Mouse (Mus musculus): Measurements from ENCODE around the gene Pxt1. TPM values are rescaled to one million over a fixed set of nuclear protein-coding genes. Genes with fewer than 3 reads are reported as not detected.

Pxt1 gene
- polyA plus RNA-seq, 1 experiment from 2014 or later = not detected

GRCm38 (mm10) chr17:28926866-28927635, 16.6 kb downstream of the Pxt1 start:
- H3K36me3 ChIP-seq (ENCODE audit: control insufficient read depth, insufficient read depth, low read length) = no peaks in the 10 kb centered on the region
- 49% methylated on average over 15 of the region's 15 CpGs for WGBS
- no peak overlapping the region for H3K27ac ChIP-seq (replicated peaks; ENCODE audit: low read depth, low read length)
- no peak overlapping the region for H3K4me2 ChIP-seq (ENCODE audit: low read length)
- no peak overlapping the region for H3K4me3 ChIP-seq (replicated peaks; ENCODE audit: low read depth, low read length)
- no peaks in the 10 kb centered on the region for H3K9me3 ChIP-seq (ENCODE audit: control insufficient read depth, low read length)
- DNase-seq = peak; percentile 69
- no peak overlapping the region for H3K9ac ChIP-seq (replicated peaks; ENCODE audit: low read length)
- H3K4me1 ChIP-seq (ENCODE audit: control insufficient read depth, insufficient read depth, low read length) = peaks cover 9% of the 10 kb centered on the region; the same call in 1 of the 2 replicates
- H3K27me3 ChIP-seq (ENCODE audit: control insufficient read depth, insufficient read depth, low read length) = no peaks in the 10 kb centered on the region
- no peak for ATAC-seq (ENCODE audit: low FRiP score, low TSS enrichment)

GRCm38 (mm10) chr17:28926380-28926779, 17.3 kb downstream of the Pxt1 start:
- peaks cover 9% of the 10 kb centered on the region; the same call in 1 of the 2 replicates for H3K4me1 ChIP-seq (ENCODE audit: control insufficient read depth, insufficient read depth, low read length)

GRCm38 (mm10) chr17:28924957-28925595, 18.6 kb downstream of the Pxt1 start:
- Histone ChIP-seq H3K27me3 (ENCODE audit: control insufficient read depth, insufficient read depth, low read length) (no peaks in the 10 kb centered on the region), H3K27ac (replicated peaks; ENCODE audit: low read depth, low read length) (no peak overlapping the region), H3K9ac (replicated peaks; ENCODE audit: low read length) (no peak overlapping the region), H3K4me3 (replicated peaks; ENCODE audit: low read depth, low read length) (no peak overlapping the region), H3K4me2 (ENCODE audit: low read length) (no peak overlapping the region), H3K4me1 (ENCODE audit: control insufficient read depth, insufficient read depth, low read length) (no peaks in the 10 kb centered on the region), H3K9me3 (ENCODE audit: control insufficient read depth, low read length) (no peaks in the 10 kb centered on the region), H3K36me3 (ENCODE audit: control insufficient read depth, insufficient read depth, low read length) (no peaks in the 10 kb centered on the region)
- ATAC-seq (ENCODE audit: low FRiP score, low TSS enrichment) (no peak), DNase-seq (no peak)
- WGBS = 84% methylated on average over 8 of the region's 8 CpGs

More at GRCm38 (mm10) chr17:28926380-28926779, 17.3 kb downstream of the Pxt1 start:
- Histone ChIP-seq H3K36me3 (ENCODE audit: control insufficient read depth, insufficient read depth, low read length) (no peaks in the 10 kb centered on the region), H3K9ac (replicated peaks; ENCODE audit: low read length) (no peak overlapping the region), H3K4me3 (replicated peaks; ENCODE audit: low read depth, low read length) (no peak overlapping the region), H3K9me3 (ENCODE audit: control insufficient read depth, low read length) (no peaks in the 10 kb centered on the region), H3K4me2 (ENCODE audit: low read length) (no peak overlapping the region), H3K27ac (replicated peaks; ENCODE audit: low read depth, low read length) (no peak overlapping the region), H3K27me3 (ENCODE audit: control insufficient read depth, insufficient read depth, low read length) (no peaks in the 10 kb centered on the region)
- no peak for ATAC-seq (ENCODE audit: low FRiP score, low TSS enrichment)
- DNase-seq = peak; percentile 91
- WGBS = 17% methylated on average over 13 of the region's 13 CpGs

- Histone ChIP-seq H3K36me3 (ENCODE audit: control insufficient read depth, insufficient read depth, low read length) (no peaks in the 10 kb centered on the region), H3K4me1 (ENCODE audit: control insufficient read depth, insufficient read depth, low read length) (no peaks in the 10 kb centered on the region), H3K4me2 (ENCODE audit: low read length) (no peak overlapping the region), H3K4me3 (replicated peaks; ENCODE audit: low read depth, low read length) (no peak overlapping the region), H3K27me3 (ENCODE audit: control insufficient read depth, insufficient read depth, low read length) (no peaks in the 10 kb centered on the region), H3K27ac (replicated peaks; ENCODE audit: low read depth, low read length) (no peak overlapping the region), H3K9me3 (ENCODE audit: control insufficient read depth, low read length) (no peaks in the 10 kb centered on the region), H3K9ac (replicated peaks; ENCODE audit: low read length) (no peak overlapping the region)
- no peak for DNase-seq
- no peak for ATAC-seq (ENCODE audit: low FRiP score, low TSS enrichment)
- WGBS = 76% methylated on average over 6 of the region's 6 CpGs
Observed at GRCm38 (mm10) chr17:28922096-28922495, 21.5 kb downstream of the Pxt1 start.

GRCm38 (mm10) chr17:28921086-28921485, 22.6 kb downstream of the Pxt1 start:
- no peaks in the 10 kb centered on the region for H3K27me3 ChIP-seq (ENCODE audit: control insufficient read depth, insufficient read depth, low read length)
- 76% methylated on average over 8 of the region's 8 CpGs for WGBS

GRCm38 (mm10) chr17:28916520-28916919, 27.1 kb downstream of the Pxt1 start:
- Histone ChIP-seq H3K4me1 (ENCODE audit: control insufficient read depth, insufficient read depth, low read length) (no peaks in the 10 kb centered on the region), H3K27me3 (ENCODE audit: control insufficient read depth, insufficient read depth, low read length) (no peaks in the 10 kb centered on the region), H3K4me2 (ENCODE audit: low read length) (no peak overlapping the region), H3K4me3 (replicated peaks; ENCODE audit: low read depth, low read length) (no peak overlapping the region), H3K9me3 (ENCODE audit: control insufficient read depth, low read length) (no peaks in the 10 kb centered on the region), H3K27ac (replicated peaks; ENCODE audit: low read depth, low read length) (no peak overlapping the region), H3K9ac (replicated peaks; ENCODE audit: low read length) (no peak overlapping the region), H3K36me3 (ENCODE audit: control insufficient read depth, insufficient read depth, low read length) (no peaks in the 10 kb centered on the region)
- 96% methylated on average over 1 of the region's 1 CpGs for WGBS
- ATAC-seq (ENCODE audit: low FRiP score, low TSS enrichment) (no peak), DNase-seq (no peak)

More at GRCm38 (mm10) chr17:28921086-28921485, 22.6 kb downstream of the Pxt1 start:
- Histone ChIP-seq H3K4me2 (ENCODE audit: low read length) (no peak overlapping the region), H3K4me1 (ENCODE audit: control insufficient read depth, insufficient read depth, low read length) (no peaks in the 10 kb centered on the region), H3K36me3 (ENCODE audit: control insufficient read depth, insufficient read depth, low read length) (no peaks in the 10 kb centered on the region), H3K27ac (replicated peaks; ENCODE audit: low read depth, low read length) (no peak overlapping the region), H3K9me3 (ENCODE audit: control insufficient read depth, low read length) (no peaks in the 10 kb centered on the region), H3K9ac (replicated peaks; ENCODE audit: low read length) (no peak overlapping the region), H3K4me3 (replicated peaks; ENCODE audit: low read depth, low read length) (no peak overlapping the region)
- no peak for DNase-seq
- ATAC-seq (ENCODE audit: low FRiP score, low TSS enrichment) = no peak

GRCm38 (mm10) chr17:28915060-28915628, 28.5 kb downstream of the Pxt1 start, which contains the start of gene 4930539E08Rik:
Gene 4930539E08Rik (minus strand): TSS chr17:28915324.
- 61% methylated on average over 12 of the region's 12 CpGs for WGBS

GRCm38 (mm10) chr17:28913940-28914339, 29.7 kb downstream of the Pxt1 start:
- H3K4me3 ChIP-seq (replicated peaks; ENCODE audit: low read depth, low read length) = no peak overlapping the region
- H3K4me2 ChIP-seq (ENCODE audit: low read length) = no peak overlapping the region
- WGBS = 89% methylated on average over 6 of the region's 6 CpGs
- no peak for ATAC-seq (ENCODE audit: low FRiP score, low TSS enrichment)
- no peaks in the 10 kb centered on the region for H3K4me1 ChIP-seq (ENCODE audit: control insufficient read depth, insufficient read depth, low read length)
- no peak overlapping the region for H3K9ac ChIP-seq (replicated peaks; ENCODE audit: low read length)
- no peaks in the 10 kb centered on the region for H3K9me3 ChIP-seq (ENCODE audit: control insufficient read depth, low read length)
- DNase-seq = no peak
- H3K27me3 ChIP-seq (ENCODE audit: control insufficient read depth, insufficient read depth, low read length) = peaks cover 8% of the 10 kb centered on the region; the same call in 1 of the 2 replicates
- no peak overlapping the region for H3K27ac ChIP-seq (replicated peaks; ENCODE audit: low read depth, low read length)
- no peaks in the 10 kb centered on the region for H3K36me3 ChIP-seq (ENCODE audit: control insufficient read depth, insufficient read depth, low read length)

More at GRCm38 (mm10) chr17:28915060-28915628, 28.5 kb downstream of the Pxt1 start, which contains the start of gene 4930539E08Rik:
- H3K36me3 ChIP-seq (ENCODE audit: control insufficient read depth, insufficient read depth, low read length) = no peaks in the 10 kb centered on the region
- no peak within 1 kb of the TSS for H3K9ac ChIP-seq (replicated peaks; ENCODE audit: low read length)
- no peaks in the 10 kb centered on the region for H3K9me3 ChIP-seq (ENCODE audit: control insufficient read depth, low read length)
- no peaks in the 10 kb centered on the region for H3K4me1 ChIP-seq (ENCODE audit: control insufficient read depth, insufficient read depth, low read length)
- H3K27me3 ChIP-seq (ENCODE audit: control insufficient read depth, insufficient read depth, low read length) = no peaks in the 10 kb centered on the region
- no peak within 1 kb of the TSS for H3K27ac ChIP-seq (replicated peaks; ENCODE audit: low read depth, low read length)
- no peak within 1 kb of the TSS for H3K4me2 ChIP-seq (ENCODE audit: low read length)
- DNase-seq (no peak), ATAC-seq (ENCODE audit: low FRiP score, low TSS enrichment) (no peak)
- no peak within 1 kb of the TSS for H3K4me3 ChIP-seq (replicated peaks; ENCODE audit: low read depth, low read length)
